Mouse (Mus musculus): ENCODE measurements around the gene Gfi1b. TPM values are rescaled to one million over a fixed set of nuclear protein-coding genes. Genes with fewer than 3 reads are reported as not detected.

Gene Gfi1b
- total RNA-seq, 2 experiments from 2014 or later, result not detected

Small RNA genes lying within 50 kb of the gene (microRNA-seq; reads per million reads assigned to microRNA genes)
- gene Gm22824, result 0 reads per million in 2 experiments

Other genes starting within 250 kb of the Gfi1b start
- gene Ppp1r26, start 175.2 kb downstream of the Gfi1b start, total RNA-seq (2021), result 10 to 100 TPM; 27.1 to 27.2 TPM
- gene 1700007K13Rik, start 155.7 kb downstream of the Gfi1b start, total RNA-seq (2021), result 1 to 10 TPM; 4.4 to 5.2 TPM
- 10 to 100 TPM; 37.3 to 40.1 TPM for gene Mrps2, start 153.9 kb downstream of the Gfi1b start, total RNA-seq (2021)
- 1 to 10 TPM; 2.4 to 2.6 TPM for gene Gbgt1, start 125.1 kb downstream of the Gfi1b start, total RNA-seq (2021)
- gene Gm10134, start 115.9 kb downstream of the Gfi1b start, total RNA-seq (2021), result 1 to 10 TPM in 1 of 2 experiments, not detected in 1; 1.1 TPM
- gene Ralgds, start 108.9 kb downstream of the Gfi1b start, total RNA-seq (2021), result 10 to 100 TPM; 78.2 to 87.4 TPM
- not detected for gene Cel, start 58.6 kb downstream of the Gfi1b start, total RNA-seq (2021)
- 10 to 100 TPM; 19.1 to 19.4 TPM for gene Gtf3c5, start 38.2 kb downstream of the Gfi1b start, total RNA-seq (2021)
- gene Tsc1, start 19.2 kb upstream of the Gfi1b start, total RNA-seq (2021), result 10 to 100 TPM; 54.4 to 58.4 TPM
- under 1 TPM in 1 of 2 experiments, not detected in 1; 0.61 TPM for gene Spaca9, start 77.7 kb upstream of the Gfi1b start, total RNA-seq (2021)
- 1 to 10 TPM; 1.1 to 1.5 TPM for gene Ak8, start 78.2 kb upstream of the Gfi1b start, total RNA-seq (2021)
- 10 to 100 TPM; 32.4 to 36.1 TPM for gene Gtf3c4, start 218.4 kb upstream of the Gfi1b start, total RNA-seq (2021)
- gene Ddx31, start 218.4 kb upstream of the Gfi1b start, total RNA-seq (2021), result 1 to 10 TPM; 6.5 to 7.2 TPM